Mouse (Mus musculus): ENCODE measurements around the gene Kcnab2. TPM values are rescaled to one million over a fixed set of nuclear protein-coding genes. Genes with fewer than 3 reads are reported as not detected.

Kcnab2 gene
- polyA plus RNA-seq, 1 experiment: 14.6 TPM

DNA sequence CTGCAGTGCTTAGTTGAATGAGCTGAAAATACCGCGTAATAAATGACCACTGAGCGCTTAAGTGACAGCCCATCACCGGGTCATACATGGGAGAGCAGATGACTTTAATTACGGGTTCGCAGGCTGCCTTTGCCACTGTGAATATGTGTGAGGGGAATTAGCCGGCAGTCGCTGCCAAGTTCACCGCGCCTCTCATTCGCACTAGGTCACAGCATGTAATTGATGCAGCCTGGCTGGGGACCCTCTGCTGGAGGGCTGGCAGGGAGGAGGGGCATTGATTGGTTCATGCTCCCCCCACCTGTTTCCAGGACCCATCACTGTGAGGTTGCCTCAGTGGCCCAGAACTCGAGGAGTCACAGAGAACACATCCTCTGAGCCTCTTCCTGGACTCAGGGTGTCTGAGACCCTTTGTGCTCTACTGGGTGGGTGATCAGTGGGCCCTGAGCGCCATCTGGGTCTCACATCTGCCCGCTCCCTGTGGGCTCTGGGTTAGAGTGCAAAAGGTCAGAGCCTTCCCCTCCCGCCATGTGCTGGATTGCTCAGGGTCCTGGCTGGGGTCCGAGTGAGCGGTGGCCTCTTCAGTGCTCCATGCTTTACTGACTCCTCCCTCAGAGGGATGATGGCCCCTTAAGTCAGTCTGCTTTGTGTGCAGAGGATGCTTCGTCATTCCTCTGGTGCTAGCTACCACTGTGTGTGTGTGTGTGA is 34.7 kb upstream of the Kcnab2 start:
- TF ChIP-seq MYOG (IDR thresholded peaks at IDR 0.05; ENCODE audit: control insufficient read depth in 1 of 3, insufficient read depth in 1 of 3, insufficient read length in 2 of 3, low read depth in 2 of 3) (no peak), MAX (IDR thresholded peaks at IDR 0.05; ENCODE audit: low read depth) (no peak), TCF12 (IDR thresholded peaks at IDR 0.05; ENCODE audit: insufficient read depth, poor library complexity, severe bottlenecking) (no peak), USF1 (IDR thresholded peaks at IDR 0.05; ENCODE audit: low read depth) (no peak), MYOD1 (IDR thresholded peaks at IDR 0.05; ENCODE audit: control insufficient read depth in 1 of 3, insufficient read length in 2 of 3, low read depth in 2 of 3) (no peak), POLR2A (IDR thresholded peaks at IDR 0.05; ENCODE audit: insufficient read length, low read depth) (no peak), TCF3 (IDR thresholded peaks at IDR 0.05; ENCODE audit: insufficient read length, low read depth) (no peak), CEBPB (IDR thresholded peaks at IDR 0.05; ENCODE audit: insufficient read depth, poor library complexity, severe bottlenecking) (no peak), E2F4 (IDR thresholded peaks at IDR 0.05; ENCODE audit: insufficient read depth) (no peak), POLR2AphosphoS2 (IDR thresholded peaks at IDR 0.05; ENCODE audit: insufficient read length, low read depth) (no peak), REST (IDR thresholded peaks at IDR 0.05; ENCODE audit: insufficient read depth, insufficient read length) (no peak), SRF (IDR thresholded peaks at IDR 0.05; ENCODE audit: control insufficient read depth, insufficient read length, low read depth) (no peak)
- H3K27me3 ChIP-seq (ENCODE audit: control insufficient read depth, insufficient read depth, insufficient read length): no peaks in the 10 kb centered on the region
- H3K36me3 ChIP-seq (ENCODE audit: control insufficient read depth, insufficient read depth): no peaks in the 10 kb centered on the region
- H3K79me2 ChIP-seq (ENCODE audit: control insufficient read depth, insufficient read depth): no peaks in the 10 kb centered on the region
- no peak overlapping the region for H3ac ChIP-seq (ENCODE audit: control insufficient read depth, insufficient read length)
- H3K4me3 ChIP-seq: no peak overlapping the region
- no peak overlapping the region for H3K4me2 ChIP-seq (ENCODE audit: low read depth)

DNA sequence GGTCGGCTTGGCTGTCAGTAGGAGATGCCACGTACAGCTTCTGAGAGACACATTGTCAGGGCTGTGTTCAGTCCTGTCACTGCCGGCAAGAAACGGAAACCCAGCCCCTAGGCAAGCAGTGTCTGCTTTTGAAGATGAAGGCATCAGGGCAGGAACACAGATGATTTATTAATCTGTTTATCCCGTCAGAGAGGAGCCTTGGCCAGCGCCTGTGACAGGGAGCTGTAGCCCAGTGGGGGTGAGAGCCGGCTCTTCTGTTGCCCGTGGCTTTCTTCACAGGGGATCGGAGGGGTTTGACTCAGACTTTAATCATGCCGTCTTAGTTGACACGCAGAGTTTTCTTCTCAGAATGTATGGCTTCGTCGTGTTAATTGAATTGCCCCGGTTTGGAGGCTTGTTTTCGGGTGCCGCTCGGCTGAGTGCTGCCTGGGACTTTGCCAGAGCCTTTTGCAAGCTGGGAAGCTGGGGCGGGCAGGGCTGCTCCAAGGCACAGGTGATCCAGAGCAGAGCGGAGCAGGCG is 16.7 kb upstream of the Kcnab2 start:
- TF ChIP-seq USF1 (IDR thresholded peaks at IDR 0.05; ENCODE audit: low read depth) (no peak), REST (IDR thresholded peaks at IDR 0.05; ENCODE audit: insufficient read depth, insufficient read length) (no peak), E2F4 (IDR thresholded peaks at IDR 0.05; ENCODE audit: insufficient read depth) (no peak), MYOD1 (IDR thresholded peaks at IDR 0.05; ENCODE audit: control insufficient read depth in 1 of 3, insufficient read length in 2 of 3, low read depth in 2 of 3) (no peak), TCF12 (IDR thresholded peaks at IDR 0.05; ENCODE audit: insufficient read depth, poor library complexity, severe bottlenecking) (no peak), CEBPB (IDR thresholded peaks at IDR 0.05; ENCODE audit: insufficient read depth, poor library complexity, severe bottlenecking) (no peak), POLR2A (IDR thresholded peaks at IDR 0.05; ENCODE audit: insufficient read length, low read depth) (no peak), POLR2AphosphoS2 (IDR thresholded peaks at IDR 0.05; ENCODE audit: insufficient read length, low read depth) (no peak), MAX (IDR thresholded peaks at IDR 0.05; ENCODE audit: low read depth) (no peak), SRF (IDR thresholded peaks at IDR 0.05; ENCODE audit: control insufficient read depth, insufficient read length, low read depth) (no peak), MYOG (IDR thresholded peaks at IDR 0.05; ENCODE audit: control insufficient read depth in 1 of 3, insufficient read depth in 1 of 3, insufficient read length in 2 of 3, low read depth in 2 of 3) (no peak), TCF3 (IDR thresholded peaks at IDR 0.05; ENCODE audit: insufficient read length, low read depth) (no peak)
- Histone ChIP-seq H3K27me3 (ENCODE audit: control insufficient read depth, insufficient read depth, insufficient read length) (no peaks in the 10 kb centered on the region), H3K4me2 (ENCODE audit: low read depth) (no peak overlapping the region), H3ac (ENCODE audit: control insufficient read depth, insufficient read length) (no peak overlapping the region), H3K4me3 (no peak overlapping the region), H3K36me3 (ENCODE audit: control insufficient read depth, insufficient read depth) (no peaks in the 10 kb centered on the region), H3K79me2 (ENCODE audit: control insufficient read depth, insufficient read depth) (no peaks in the 10 kb centered on the region)

DNA sequence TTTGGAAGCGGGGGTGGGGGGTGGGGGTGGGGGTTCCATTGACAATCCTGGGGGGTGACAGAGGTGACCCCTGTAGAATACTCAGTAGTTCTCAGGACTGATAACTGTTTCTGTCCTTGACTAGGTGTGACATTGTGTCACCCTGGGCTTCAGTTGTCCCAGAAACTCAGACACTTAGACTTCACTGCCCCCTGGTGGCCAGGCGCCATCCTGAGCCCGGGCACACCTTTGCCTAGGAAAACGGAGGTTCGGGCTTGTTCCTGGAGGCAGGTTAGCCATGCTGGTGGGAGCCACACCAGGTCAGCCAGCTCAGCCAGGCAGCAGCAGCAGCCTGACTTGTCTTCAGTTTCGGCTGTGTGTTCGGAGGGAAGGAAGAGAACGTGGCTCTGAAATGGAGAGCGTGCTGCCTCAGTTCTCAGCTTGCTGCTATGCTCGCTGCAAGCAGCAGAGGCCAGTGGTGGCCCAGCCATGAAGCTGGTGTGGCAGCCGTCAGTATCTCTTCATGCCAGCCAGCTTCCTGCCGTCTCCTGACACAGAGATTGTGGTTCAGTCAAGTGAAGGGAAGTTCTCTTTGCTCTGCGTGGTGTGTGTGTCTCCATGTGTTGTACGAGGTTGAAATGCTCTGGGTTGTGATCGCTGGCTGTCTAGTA is 13.7 kb upstream of the Kcnab2 start:
- TF ChIP-seq POLR2AphosphoS2 (IDR thresholded peaks at IDR 0.05; ENCODE audit: insufficient read length, low read depth) (no peak), TCF3 (IDR thresholded peaks at IDR 0.05; ENCODE audit: insufficient read length, low read depth) (no peak), MAX (IDR thresholded peaks at IDR 0.05; ENCODE audit: low read depth) (no peak), CEBPB (IDR thresholded peaks at IDR 0.05; ENCODE audit: insufficient read depth, poor library complexity, severe bottlenecking) (no peak), USF1 (IDR thresholded peaks at IDR 0.05; ENCODE audit: low read depth) (no peak), REST (IDR thresholded peaks at IDR 0.05; ENCODE audit: insufficient read depth, insufficient read length) (no peak), POLR2A (IDR thresholded peaks at IDR 0.05; ENCODE audit: insufficient read length, low read depth) (no peak), E2F4 (IDR thresholded peaks at IDR 0.05; ENCODE audit: insufficient read depth) (no peak), MYOD1 (IDR thresholded peaks at IDR 0.05; ENCODE audit: control insufficient read depth in 1 of 3, insufficient read length in 2 of 3, low read depth in 2 of 3) (no peak), TCF12 (IDR thresholded peaks at IDR 0.05; ENCODE audit: insufficient read depth, poor library complexity, severe bottlenecking) (no peak), MYOG (IDR thresholded peaks at IDR 0.05; ENCODE audit: control insufficient read depth in 1 of 3, insufficient read depth in 1 of 3, insufficient read length in 2 of 3, low read depth in 2 of 3) (no peak), SRF (IDR thresholded peaks at IDR 0.05; ENCODE audit: control insufficient read depth, insufficient read length, low read depth) (no peak)
- H3K36me3 ChIP-seq (ENCODE audit: control insufficient read depth, insufficient read depth): no peaks in the 10 kb centered on the region

DNA sequence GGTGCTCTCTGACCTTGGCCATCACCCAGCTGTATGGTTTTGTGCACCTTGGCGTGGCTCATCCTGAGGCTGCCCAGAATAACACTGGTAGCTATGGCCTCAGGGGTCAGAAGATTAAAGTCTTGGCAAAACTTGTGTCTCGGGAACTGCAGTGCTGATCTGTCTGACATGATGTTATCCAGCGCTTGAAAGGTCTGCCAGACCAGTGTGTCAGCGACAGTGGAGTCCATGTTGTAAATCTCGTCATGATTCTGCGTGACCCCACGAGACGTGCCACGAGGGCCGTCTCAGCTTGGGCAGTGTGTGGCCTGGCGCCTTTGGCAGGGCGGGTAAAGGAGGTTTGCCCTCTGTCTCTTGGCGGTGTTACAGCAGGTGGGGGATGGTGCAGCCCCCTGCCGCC is 12.6 kb upstream of the Kcnab2 start:
- no peak overlapping the region for H3K4me2 ChIP-seq (ENCODE audit: low read depth)
- no peak for TF ChIP-seq E2F4 (IDR thresholded peaks at IDR 0.05; ENCODE audit: insufficient read depth)
- TF ChIP-seq SRF (IDR thresholded peaks at IDR 0.05; ENCODE audit: control insufficient read depth, insufficient read length, low read depth): no peak
- TF ChIP-seq POLR2AphosphoS2 (IDR thresholded peaks at IDR 0.05; ENCODE audit: insufficient read length, low read depth): no peak
- TF ChIP-seq CEBPB (IDR thresholded peaks at IDR 0.05; ENCODE audit: insufficient read depth, poor library complexity, severe bottlenecking): no peak
- TF ChIP-seq REST (IDR thresholded peaks at IDR 0.05; ENCODE audit: insufficient read depth, insufficient read length): no peak
- TF ChIP-seq MAX (IDR thresholded peaks at IDR 0.05; ENCODE audit: low read depth): no peak
- no peak for TF ChIP-seq MYOD1 (IDR thresholded peaks at IDR 0.05; ENCODE audit: control insufficient read depth in 1 of 3, insufficient read length in 2 of 3, low read depth in 2 of 3)
- TF ChIP-seq TCF12 (IDR thresholded peaks at IDR 0.05; ENCODE audit: insufficient read depth, poor library complexity, severe bottlenecking): no peak
- TF ChIP-seq USF1 (IDR thresholded peaks at IDR 0.05; ENCODE audit: low read depth): no peak
- TF ChIP-seq POLR2A (IDR thresholded peaks at IDR 0.05; ENCODE audit: insufficient read length, low read depth): no peak
- no peak for TF ChIP-seq TCF3 (IDR thresholded peaks at IDR 0.05; ENCODE audit: insufficient read length, low read depth)
- TF ChIP-seq MYOG (IDR thresholded peaks at IDR 0.05; ENCODE audit: control insufficient read depth in 1 of 3, insufficient read depth in 1 of 3, insufficient read length in 2 of 3, low read depth in 2 of 3): no peak

More for the DNA sequence above, 13.7 kb upstream of the Kcnab2 start:
- Histone ChIP-seq H3K27me3 (ENCODE audit: control insufficient read depth, insufficient read depth, insufficient read length) (no peaks in the 10 kb centered on the region), H3K4me2 (ENCODE audit: low read depth) (no peak overlapping the region), H3K4me3 (no peak overlapping the region), H3ac (ENCODE audit: control insufficient read depth, insufficient read length) (no peak overlapping the region), H3K79me2 (ENCODE audit: control insufficient read depth, insufficient read depth) (no peaks in the 10 kb centered on the region)

More for the DNA sequence above, 12.6 kb upstream of the Kcnab2 start:
- H3K27me3 ChIP-seq (ENCODE audit: control insufficient read depth, insufficient read depth, insufficient read length): no peaks in the 10 kb centered on the region
- no peak overlapping the region for H3ac ChIP-seq (ENCODE audit: control insufficient read depth, insufficient read length)
- H3K4me3 ChIP-seq: no peak overlapping the region
- H3K36me3 ChIP-seq (ENCODE audit: control insufficient read depth, insufficient read depth): no peaks in the 10 kb centered on the region
- no peaks in the 10 kb centered on the region for H3K79me2 ChIP-seq (ENCODE audit: control insufficient read depth, insufficient read depth)
